Mouse (Mus musculus) spleen, adult 2 months (tissue): Measurements from ENCODE around the gene Cilp. TPM values are rescaled to one million over a fixed set of nuclear protein-coding genes. Genes with fewer than 3 reads are reported as not detected.
"Not testable (repeated sequence)": the region's sequence is repeated elsewhere in the genome, so short reads cannot be mapped to it uniquely, and the experiment has no call there.

Source experiments
- DNase-seq, 2 experiments: peaks; one replicate each; pipeline versions ENCODE4 v3.0.0 to v3.0.0-alpha.2; 2012 to 2021; ENCODE audit warnings: low spot score in 2 of 2, low read depth in 1 of 2
- H3K27ac ChIP-seq: fragments of 200-500 bp; 2 replicates; pipeline ENCODE4 v1.5.1; 2012; ENCODE audit warnings: low read length, inconsistent platforms; ENCODE audit not compliant: insufficient read depth
- H3K27me3 ChIP-seq: fragments of 200-500 bp; 2 replicates; pipeline ENCODE4 v1.6.1; 2012; ENCODE audit warnings: mild to moderate bottlenecking, moderate library complexity, low read length, inconsistent platforms; ENCODE audit not compliant: control insufficient read depth, insufficient read depth
- H3K36me3 ChIP-seq: fragments of 200-500 bp; 2 replicates; pipeline ENCODE4 v1.6.1; 2012; ENCODE audit warnings: mild to moderate bottlenecking, low read length, inconsistent platforms; ENCODE audit not compliant: control insufficient read depth, insufficient read depth
- H3K4me1 ChIP-seq: fragments of 200-500 bp; 2 replicates; pipeline ENCODE4 v1.6.1; 2011; ENCODE audit warnings: inconsistent platforms; ENCODE audit not compliant: control insufficient read depth, insufficient read depth, insufficient read length
- H3K4me3 ChIP-seq: fragments of 200-500 bp; 2 replicates; pipeline ENCODE4 v1.5.1; 2011; ENCODE audit warnings: mild to moderate bottlenecking, inconsistent platforms; ENCODE audit not compliant: insufficient read depth, insufficient read length; ENCODE audit errors: extremely low read depth
- CTCF ChIP-seq: fragments of 200-500 bp; IDR thresholded peaks from 2 replicates; pipeline ENCODE4 v1.5.1; 2011; ENCODE audit warnings: mild to moderate bottlenecking, inconsistent platforms; ENCODE audit not compliant: insufficient read depth, insufficient read length, insufficient replicate concordance; ENCODE audit errors: extremely low read depth
- POLR2A ChIP-seq: fragments of 200-500 bp; IDR thresholded peaks from 2 replicates; pipeline ENCODE4 v1.6.1; 2011; ENCODE audit warnings: low read depth, low read length, inconsistent platforms
- WGBS: fragments of 180-500 bp; shearing (Covaris S2); methylation state at CpG from one replicate; pipeline ENCODE4 v1.1.7; 2018; 5-methylcytosine and 5-hydroxymethylcytosine counted together
- polyA plus RNA-seq: library from polyadenylated mRNA; depleted of rRNA; stranded (reverse); fragments of >200 nt; gene quantifications from 2 replicates; pipeline ENCODE4 v1.2.3, GENCODE M21; 2012; rRNA removed

Gene Cilp
- polyA plus RNA-seq, result 2.5 and 4.1 TPM in 2 replicates

- Histone ChIP-seq H3K27ac (no peak within 1 kb of the TSS), H3K4me1 (no peaks in the 10 kb centered on the region), H3K27me3 (no peaks in the 10 kb centered on the region), H3K36me3 (no peaks in the 10 kb centered on the region), H3K4me3 (no peak within 1 kb of the TSS)
- TF ChIP-seq CTCF, result no peak
- WGBS, result 79% methylated on average over 5 of the region's 5 CpGs
- DNase-seq, result no peak
These were observed at the start of gene Cilp for GRCm38 (mm10) chr9:65264959-65265358. Gene Cilp, plus strand, starts transcription at chr9:65265180.

DNA sequence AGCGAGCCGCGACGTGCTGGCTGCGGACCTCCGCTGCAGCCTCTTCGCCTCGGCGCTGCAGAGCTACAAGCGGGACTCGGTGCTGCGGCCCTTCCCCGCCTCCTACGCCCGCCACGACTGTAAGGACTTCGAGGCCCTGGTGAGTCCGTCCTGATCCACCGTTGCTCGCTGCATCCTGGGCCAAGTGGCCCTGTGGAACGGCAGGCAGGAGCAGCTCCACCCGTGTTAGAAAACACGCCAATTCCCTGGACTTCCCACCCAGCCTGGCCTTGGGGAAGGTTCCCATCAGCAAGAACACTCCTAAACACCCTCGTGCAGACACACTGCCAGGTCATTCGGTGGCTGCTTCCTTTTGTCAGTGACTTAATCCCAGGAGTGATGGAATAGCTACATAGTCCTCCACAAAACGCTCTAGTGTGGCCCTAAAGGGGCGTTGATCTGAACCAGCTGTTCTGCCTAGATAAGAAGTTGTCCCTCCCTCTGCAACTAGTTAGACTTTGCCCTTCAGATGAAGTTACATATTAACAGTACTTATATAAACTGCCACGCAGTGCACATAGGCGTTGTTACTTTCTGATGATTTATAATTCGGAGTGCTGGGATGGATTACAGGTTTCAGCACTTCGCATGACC, 49.4 kb upstream of the Cilp start:
- Histone ChIP-seq H3K27me3 (no peaks in the 10 kb centered on the region), H3K4me3 (peak overlapping the region; percentile 90), H3K27ac (peak overlapping the region; percentile 72), H3K4me1 (peaks cover 17% of the 10 kb centered on the region), H3K36me3 (no peaks in the 10 kb centered on the region)
- 8% methylated on average over 31 of the region's 31 CpGs for WGBS
- TF ChIP-seq CTCF (no peak), POLR2A (no peak)
- no peak for DNase-seq

GRCm38 (mm10) chr9:65216972-65217371, 48.0 kb upstream of the Cilp start:
- Histone ChIP-seq H3K36me3 (no peaks in the 10 kb centered on the region), H3K27ac (peak overlapping the region; percentile 79), H3K4me1 (peaks cover 17% of the 10 kb centered on the region), H3K4me3 (peak overlapping the region; percentile 50; the same call in 1 of the 2 replicates), H3K27me3 (no peaks in the 10 kb centered on the region)
- WGBS, result 6% methylated on average over 8 of the region's 8 CpGs
- TF ChIP-seq POLR2A (no peak), CTCF (no peak)
- peak in 1 of 2 experiments; percentile 41 for DNase-seq

DNA sequence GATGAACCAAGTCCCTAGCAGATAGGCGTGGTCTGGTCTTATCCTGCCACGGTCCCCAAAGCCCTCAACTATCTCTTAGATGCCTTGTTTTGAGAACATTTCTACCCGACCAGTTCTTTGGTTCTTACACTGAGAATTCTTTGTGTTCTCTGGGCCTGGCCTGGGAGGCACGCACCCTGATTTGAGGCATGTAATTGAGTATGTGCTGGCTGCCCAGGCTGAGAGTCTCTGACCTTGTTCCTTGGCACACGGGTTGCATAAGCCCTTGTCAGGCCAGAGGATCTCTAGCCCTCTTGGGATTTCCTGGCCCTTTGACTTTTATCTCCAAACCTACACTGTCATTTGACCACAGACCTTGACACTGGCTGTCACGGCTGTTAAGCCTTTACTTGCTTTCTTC, 47.3 kb upstream of the Cilp start:
- peaks cover 17% of the 10 kb centered on the region for H3K4me1 ChIP-seq
- DNase-seq, result no peak
- H3K27me3 ChIP-seq, result no peaks in the 10 kb centered on the region
- H3K36me3 ChIP-seq, result no peaks in the 10 kb centered on the region
- H3K27ac ChIP-seq, result peak overlapping the region; percentile 54
- 23% methylated on average over 6 of the region's 6 CpGs for whole genome bisulfite sequencing
- TF ChIP-seq CTCF (no peak), POLR2A (no peak)
- H3K4me3 ChIP-seq, result no peak overlapping the region

DNA sequence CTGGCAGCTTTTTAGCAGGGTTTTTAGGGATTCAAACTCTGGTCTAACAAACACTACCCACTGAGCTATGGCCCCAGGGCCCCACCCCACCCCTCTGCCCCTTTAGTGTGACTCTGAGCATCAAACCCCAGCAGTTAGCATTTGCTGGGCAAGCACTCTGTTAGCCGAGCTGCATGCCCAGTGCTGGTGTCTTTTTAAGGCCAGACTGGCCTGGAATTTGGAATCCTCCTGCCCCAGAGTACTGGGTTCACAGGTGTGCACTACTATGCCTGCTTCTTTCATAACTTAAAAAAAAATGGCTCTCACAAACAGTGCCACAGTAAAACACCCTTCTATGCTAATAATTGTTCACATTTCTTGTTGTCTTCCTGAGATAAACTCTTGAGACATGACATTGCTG, 46.1 kb upstream of the Cilp start:
- no peak for DNase-seq
- WGBS, result 65% methylated on average over 1 of the region's 1 CpGs
- no peaks in the 10 kb centered on the region for H3K36me3 ChIP-seq
- no peak overlapping the region for H3K27ac ChIP-seq
- no peak for TF ChIP-seq POLR2A
- TF ChIP-seq CTCF, result no peak
- H3K27me3 ChIP-seq, result no peaks in the 10 kb centered on the region
- peaks cover 17% of the 10 kb centered on the region for H3K4me1 ChIP-seq
- no peak overlapping the region for H3K4me3 ChIP-seq

- not testable (repeated sequence) for H3K27ac ChIP-seq, H3K36me3 ChIP-seq, H3K27me3 ChIP-seq, H3K4me3 ChIP-seq, DNase-seq
- peaks cover 14% of the 10 kb centered on the region for H3K4me1 ChIP-seq
- WGBS, result 60% methylated on average over 3 of the region's 3 CpGs
These were observed 44.6 kb upstream of the Cilp start for GRCm38 (mm10) chr9:65220398-65220797.

DNA sequence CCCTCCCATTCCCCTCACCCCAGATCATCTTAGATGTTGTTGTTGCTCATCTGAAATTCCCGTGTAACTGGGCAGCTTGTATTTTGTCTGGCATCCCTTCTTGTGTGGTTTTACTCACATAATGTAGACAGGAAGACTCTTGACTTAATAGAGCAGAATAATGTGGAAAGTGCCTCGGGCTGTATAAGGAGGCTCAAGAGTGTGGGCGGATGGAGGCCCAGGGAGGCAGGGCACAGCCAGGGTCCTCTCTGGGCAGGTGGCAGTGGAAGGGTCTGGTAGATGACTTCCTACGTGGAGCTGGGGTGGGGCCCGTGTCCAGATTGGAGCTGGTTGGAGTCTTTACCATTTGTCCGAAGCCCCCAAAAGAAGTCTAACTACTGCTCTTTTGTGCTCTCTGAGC, 41.1 kb upstream of the Cilp start:
- WGBS, result 88% methylated on average over 6 of the region's 6 CpGs
- H3K27me3 ChIP-seq, result no peaks in the 10 kb centered on the region
- H3K4me3 ChIP-seq, result no peak overlapping the region
- TF ChIP-seq POLR2A (no peak), CTCF (no peak)
- H3K36me3 ChIP-seq, result no peaks in the 10 kb centered on the region
- DNase-seq, result no peak
- H3K4me1 ChIP-seq, result no peaks in the 10 kb centered on the region
- H3K27ac ChIP-seq, result no peak overlapping the region
